Mouse (Mus musculus) CD4-positive helper T cell, adult 2 months (primary cell): Measurements from ENCODE around the gene Syn3.

Experiments used
- DNase-seq: peaks from one replicate; pipeline ENCODE4 v3.0.0-alpha.2; 2012; ENCODE audit warnings: low read depth, missing footprints, low spot score

Gene Syn3

GRCm38 (mm10) chr10:86369346-86369745 is 129.3 kb downstream of the Syn3 start:
- DNase-seq = no peak

GRCm38 (mm10) chr10:86368811-86369210 is 129.9 kb downstream of the Syn3 start:
- no peak for DNase-seq

GRCm38 (mm10) chr10:86367346-86367745 is 131.3 kb downstream of the Syn3 start:
- DNase-seq = no peak

- DNase-seq = no peak
Measured at GRCm38 (mm10) chr10:86365632-86366092, 133.0 kb downstream of the Syn3 start.

- DNase-seq = no peak
Measured at GRCm38 (mm10) chr10:86363669-86364309, 134.9 kb downstream of the Syn3 start.

GRCm38 (mm10) chr10:86359699-86360098 is 139.0 kb downstream of the Syn3 start:
- no peak for DNase-seq

- no peak for DNase-seq
Measured at GRCm38 (mm10) chr10:86359208-86359607, 139.5 kb downstream of the Syn3 start.

GRCm38 (mm10) chr10:86358307-86358975 is 140.3 kb downstream of the Syn3 start:
- no peak for DNase-seq

GRCm38 (mm10) chr10:86356819-86357563 is 141.7 kb downstream of the Syn3 start:
- no peak for DNase-seq

- DNase-seq = no peak
Measured at GRCm38 (mm10) chr10:86352521-86352920, 146.2 kb downstream of the Syn3 start.

- DNase-seq = no peak
Measured at GRCm38 (mm10) chr10:86351287-86351686, 147.4 kb downstream of the Syn3 start.

- no peak for DNase-seq
Measured at GRCm38 (mm10) chr10:86346235-86346840, 152.4 kb downstream of the Syn3 start.

GRCm38 (mm10) chr10:86345645-86346044 is 153.1 kb downstream of the Syn3 start:
- no peak for DNase-seq

- no peak for DNase-seq
Measured at GRCm38 (mm10) chr10:86344654-86345053, 154.0 kb downstream of the Syn3 start.

- DNase-seq = no peak
Measured at GRCm38 (mm10) chr10:86343931-86344330, 154.8 kb downstream of the Syn3 start.

GRCm38 (mm10) chr10:86343362-86343761 is 155.3 kb downstream of the Syn3 start:
- no peak for DNase-seq

- no peak for DNase-seq
Measured at GRCm38 (mm10) chr10:86342713-86343112, 156.0 kb downstream of the Syn3 start.

GRCm38 (mm10) chr10:86342151-86342550 is 156.5 kb downstream of the Syn3 start:
- no peak for DNase-seq

- DNase-seq = no peak
Measured at GRCm38 (mm10) chr10:86341589-86341988, 157.1 kb downstream of the Syn3 start.

- DNase-seq = no peak
Measured at GRCm38 (mm10) chr10:86340991-86341527, 157.6 kb downstream of the Syn3 start.

- DNase-seq = no peak
Measured at GRCm38 (mm10) chr10:86340421-86340820, 158.3 kb downstream of the Syn3 start.
